Mouse (Mus musculus) MEL (cell line): ENCODE results near the gene Grifin. TPM values are rescaled to one million over a fixed set of nuclear protein-coding genes. Genes with fewer than 3 reads are reported as not detected.

Experiments used
- polyA plus RNA-seq, 2 experiments: library from polyadenylated mRNA; stranded (reverse) in 1 of 2; unstranded in 1 of 2; fragments of >175 nt in 1 of 2; fragments of >200 nt in 1 of 2; gene quantifications; 2 replicates each; pipeline versions ENCODE4 v1.2.1 to v1.2.4; 2012; ENCODE audit warnings: low replicate concordance in 2 of 2, low read depth in 1 of 2; ENCODE audit not compliant: insufficient read length in 2 of 2, insufficient read depth in 1 of 2, missing spikeins in 1 of 2
- total RNA-seq: library from RNA; depleted of rRNA; stranded (reverse); fragments of 300-350 nt; gene quantifications from 2 replicates; pipeline ENCODE4 v1.2.3, GENCODE M21; 2012; rRNA removed

The Grifin gene
- total and polyA plus RNA-seq, 3 experiments, result 0.32 TPM; not detected in 2

Other genes starting within 250 kb of the Grifin start
- gene Mad1l1, start 243.5 kb downstream of the Grifin start, total RNA-seq, result 37.4 and 40.5 TPM in 2 replicates
- 10 to 100 TPM in 1 of 2 experiments, not detected in 1; 65.2 TPM for gene Mad1l1, start 243.5 kb downstream of the Grifin start, polyA plus RNA-seq
- gene Nudt1, start 243.4 kb downstream of the Grifin start, total RNA-seq, result 64.1 and 69.6 TPM in 2 replicates
- 10 to 100 TPM in 1 of 2 experiments, not detected in 1; 77.2 TPM for gene Nudt1, start 243.4 kb downstream of the Grifin start, polyA plus RNA-seq
- gene Mrm2, start 233.2 kb downstream of the Grifin start, total RNA-seq, result 12.1 and 14.1 TPM in 2 replicates
- gene Mrm2, start 233.2 kb downstream of the Grifin start, polyA plus RNA-seq, result 10 to 100 TPM in 1 of 2 experiments, not detected in 1; 15.3 TPM
- 16.1 and 19.7 TPM in 2 replicates for gene Snx8, start 175.8 kb downstream of the Grifin start, total RNA-seq
- gene Snx8, start 175.8 kb downstream of the Grifin start, polyA plus RNA-seq, result 10 to 100 TPM in 1 of 2 experiments, not detected in 1; 30.7 TPM
- 303 and 340 TPM in 2 replicates for gene Eif3b, start 145.7 kb downstream of the Grifin start, total RNA-seq
- 100 to 1,000 TPM; 376 to 580 TPM for gene Eif3b, start 145.7 kb downstream of the Grifin start, polyA plus RNA-seq
- 0.07 TPM in 1 of 2 replicates, not detected in the other for gene Gm4869, start 119.4 kb downstream of the Grifin start, total RNA-seq
- gene Gm4869, start 119.4 kb downstream of the Grifin start, polyA plus RNA-seq, result under 1 TPM in 1 of 2 experiments, not detected in 1; 0.08 TPM
- gene Chst12, start 59.5 kb downstream of the Grifin start, total RNA-seq, result 2.7 and 4.1 TPM in 2 replicates
- 1 to 10 TPM in 1 of 2 experiments, not detected in 1; 8.6 TPM for gene Chst12, start 59.5 kb downstream of the Grifin start, polyA plus RNA-seq
- 8.6 and 14.1 TPM in 2 replicates for gene Lfng, start 42.2 kb upstream of the Grifin start, total RNA-seq
- gene Lfng, start 42.2 kb upstream of the Grifin start, polyA plus RNA-seq, result 10 to 100 TPM in 1 of 2 experiments, not detected in 1; 11.2 TPM
- 4.6 and 5.9 TPM in 2 replicates for gene Ttyh3, start 84.0 kb upstream of the Grifin start, total RNA-seq
- 10 to 100 TPM in 1 of 2 experiments, not detected in 1; 35.7 TPM for gene Ttyh3, start 84.0 kb upstream of the Grifin start, polyA plus RNA-seq
- gene Iqce, start 137.3 kb upstream of the Grifin start, total RNA-seq, result 6.4 and 7.3 TPM in 2 replicates
- gene Iqce, start 137.3 kb upstream of the Grifin start, polyA plus RNA-seq, result 10 to 100 TPM in 1 of 2 experiments, not detected in 1; 21.2 TPM
- gene Brat1, start 139.9 kb upstream of the Grifin start, total RNA-seq, result 11.6 and 13.7 TPM in 2 replicates
- gene Brat1, start 139.9 kb upstream of the Grifin start, polyA plus RNA-seq, result 10 to 100 TPM in 1 of 2 experiments, not detected in 1; 14.2 TPM
- 1.7 TPM in 2 replicates for gene Amz1, start 159.1 kb upstream of the Grifin start, total RNA-seq
- gene Amz1, start 159.1 kb upstream of the Grifin start, polyA plus RNA-seq, result under 1 TPM in 1 of 2 experiments, not detected in 1; 0.68 TPM